Mouse (Mus musculus): Measurements from ENCODE around the gene Garem2.
A peak's percentile ranks its signal among the peaks of the same experiment; 100 is the strongest.

The Garem2 gene

DNA sequence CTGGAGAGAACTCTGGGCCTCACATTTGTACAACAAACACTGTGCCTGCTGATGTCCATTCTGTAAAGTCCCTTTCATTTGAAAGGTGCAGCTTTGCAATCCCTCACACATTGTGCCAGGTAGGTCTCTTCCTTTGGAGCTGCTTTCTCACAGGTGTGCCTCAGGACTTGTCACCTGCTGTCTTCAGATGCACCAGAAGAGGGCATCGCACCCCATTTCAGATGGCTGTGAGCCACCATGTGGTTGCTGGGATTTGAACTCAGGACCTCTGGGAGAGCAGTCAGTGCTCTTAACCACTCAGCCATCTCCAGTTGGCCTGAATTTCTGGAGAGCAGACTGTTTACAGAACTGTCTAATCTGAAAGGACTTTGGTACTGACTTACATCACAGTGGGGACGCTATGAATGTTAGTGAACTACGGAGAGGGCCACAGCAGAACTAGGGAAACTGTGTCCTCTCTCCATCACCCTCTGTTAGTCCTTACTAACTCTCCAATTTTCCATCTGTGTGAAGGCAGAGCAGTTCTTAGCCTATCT lies 7.6 kb downstream of the Garem2 start:
- DNase-seq, result no peak

DNA sequence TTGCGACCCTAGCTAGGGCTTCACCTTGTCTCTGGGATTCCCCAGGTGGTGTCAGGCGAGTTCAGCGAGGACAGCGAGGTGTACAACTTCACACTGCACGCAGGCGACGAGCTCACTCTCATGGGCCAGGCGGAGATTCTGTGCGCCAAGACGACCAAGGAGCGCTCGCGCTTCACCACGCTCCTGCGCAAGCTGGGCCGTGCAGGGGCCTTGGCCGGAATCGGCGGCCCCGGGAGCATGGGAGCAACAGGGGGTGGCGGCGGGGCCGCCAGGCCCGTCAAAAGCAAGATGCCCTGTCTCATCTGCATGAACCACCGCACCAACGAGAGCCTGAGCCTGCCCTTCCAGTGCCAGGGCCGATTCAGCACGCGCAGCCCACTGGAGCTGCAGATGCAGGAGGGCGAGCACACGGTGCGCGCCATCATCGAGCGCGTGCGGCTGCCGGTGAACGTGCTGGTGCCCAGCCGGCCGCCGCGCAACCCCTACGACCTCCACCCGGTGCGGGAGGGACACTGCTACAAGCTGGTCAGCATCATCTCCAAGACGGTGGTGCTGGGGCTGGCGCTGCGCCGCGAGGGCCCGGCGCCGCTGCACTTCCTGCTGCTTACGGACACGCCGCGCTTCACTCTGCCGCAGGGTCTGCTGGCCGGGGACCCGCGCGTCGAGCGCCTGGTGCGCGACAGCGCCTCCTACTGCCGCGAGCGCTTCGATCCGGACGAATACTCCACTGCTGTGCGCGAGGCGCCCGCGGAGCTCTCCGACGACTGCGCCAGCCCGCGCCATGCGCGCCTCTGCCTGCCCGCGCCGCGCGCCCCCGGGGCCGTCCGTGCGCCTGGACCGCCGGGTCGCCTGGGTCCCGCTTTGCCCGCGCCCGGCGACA lies 9.2 kb downstream of the Garem2 start:
- peak; percentile 83 for DNase-seq

DNA sequence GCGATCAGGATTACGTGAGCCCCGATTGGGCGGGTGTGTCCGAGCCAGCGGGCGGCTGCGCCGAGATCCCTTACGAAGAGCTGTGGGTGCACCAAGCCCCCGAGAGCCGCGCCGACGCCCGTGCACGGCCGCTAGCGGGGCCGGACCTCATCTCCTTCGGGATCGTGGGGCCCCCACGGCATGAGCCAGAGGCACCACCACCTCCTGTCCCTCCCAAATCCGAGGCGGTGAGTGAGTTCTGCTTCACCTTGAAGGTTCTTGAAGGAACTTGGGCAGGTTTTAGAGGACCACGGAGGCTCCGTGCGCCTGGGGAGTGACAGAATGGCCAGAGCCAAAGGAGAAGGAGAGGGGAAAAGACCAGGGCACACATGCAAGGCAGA lies 9.8 kb downstream of the Garem2 start:
- DNase-seq, result no peak

DNA sequence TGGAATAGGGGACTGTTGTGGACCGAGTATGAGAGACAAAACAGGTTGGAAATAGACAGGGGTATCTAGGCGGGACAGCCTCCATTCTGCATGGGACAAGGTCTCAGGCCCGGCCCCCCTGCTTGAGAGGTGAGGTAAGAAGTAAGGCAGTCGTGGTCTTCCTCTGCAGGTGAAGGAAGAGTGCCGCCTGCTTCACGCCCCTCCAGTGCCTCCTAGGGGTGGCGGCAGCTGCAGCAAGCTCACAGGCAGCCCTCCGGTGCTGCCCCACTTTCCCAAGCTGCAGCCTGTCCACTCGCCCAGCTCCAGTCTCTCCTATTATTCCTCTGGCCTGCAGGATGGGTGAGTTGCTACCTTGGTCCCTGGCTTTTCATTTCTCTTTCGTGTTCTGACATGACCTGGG lies 10.8 kb downstream of the Garem2 start:
- DNase-seq, result peak in 1 of 2 experiments; percentile 32

DNA sequence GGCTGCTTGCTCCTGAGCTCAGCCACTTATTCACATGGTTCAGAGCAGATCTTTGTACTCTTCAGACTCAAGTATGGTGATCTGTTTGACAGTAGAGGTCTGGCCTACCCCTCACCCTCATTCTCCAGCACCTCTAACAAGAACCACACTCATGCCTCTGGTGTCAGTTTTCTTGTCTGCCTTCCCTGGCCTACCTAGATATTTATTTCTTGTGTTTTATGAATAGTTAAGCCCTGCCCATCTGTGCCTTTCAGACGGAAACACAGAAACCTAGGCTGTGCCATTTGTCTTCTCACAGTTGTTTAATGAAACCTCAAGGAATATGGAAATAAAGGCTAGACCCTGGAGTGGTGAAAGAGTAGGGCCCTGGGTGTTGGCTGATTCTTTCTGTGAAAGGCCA lies 13.1 kb downstream of the Garem2 start:
- no peak for DNase-seq

DNA sequence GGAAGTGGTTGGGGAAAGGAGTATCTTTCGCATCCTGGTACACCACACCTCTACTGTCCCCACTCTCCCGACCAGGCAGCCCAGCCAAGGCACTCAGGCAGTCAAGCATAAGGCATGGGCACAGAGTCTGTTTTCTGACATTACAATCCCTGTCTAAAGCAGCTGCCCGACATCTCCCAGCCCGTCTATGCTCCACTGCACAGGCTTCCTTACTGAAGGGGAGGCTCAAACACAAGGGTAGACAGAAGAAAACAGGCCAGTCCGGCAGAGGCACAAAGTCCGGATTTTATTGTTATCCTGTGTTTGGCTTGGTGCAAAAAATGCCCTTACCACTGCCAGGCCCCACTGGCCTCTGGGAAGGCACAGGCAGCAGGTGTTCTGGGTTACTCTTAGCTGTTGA lies 14.2 kb downstream of the Garem2 start:
- no peak for DNase-seq

DNA sequence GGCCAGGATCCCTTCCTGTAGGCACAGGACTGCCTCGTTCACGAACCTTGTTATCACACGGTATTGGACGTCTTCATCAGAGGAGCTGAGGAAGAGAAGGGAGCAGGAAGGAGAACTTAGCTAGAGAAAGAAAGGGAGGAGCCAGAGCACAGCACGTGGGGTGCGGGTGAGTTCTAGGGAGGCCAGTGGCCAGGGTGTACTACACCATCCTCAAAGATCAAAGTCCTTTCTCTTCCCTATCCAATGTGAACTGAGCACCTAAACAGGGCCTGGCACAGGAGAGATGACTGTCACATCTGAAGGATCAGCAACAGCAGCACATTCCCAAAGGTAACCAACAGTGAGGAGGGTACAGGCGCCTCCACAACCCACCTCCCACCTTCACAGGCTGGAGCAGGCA lies 15.1 kb downstream of the Garem2 start:
- DNase-seq, result no peak

DNA sequence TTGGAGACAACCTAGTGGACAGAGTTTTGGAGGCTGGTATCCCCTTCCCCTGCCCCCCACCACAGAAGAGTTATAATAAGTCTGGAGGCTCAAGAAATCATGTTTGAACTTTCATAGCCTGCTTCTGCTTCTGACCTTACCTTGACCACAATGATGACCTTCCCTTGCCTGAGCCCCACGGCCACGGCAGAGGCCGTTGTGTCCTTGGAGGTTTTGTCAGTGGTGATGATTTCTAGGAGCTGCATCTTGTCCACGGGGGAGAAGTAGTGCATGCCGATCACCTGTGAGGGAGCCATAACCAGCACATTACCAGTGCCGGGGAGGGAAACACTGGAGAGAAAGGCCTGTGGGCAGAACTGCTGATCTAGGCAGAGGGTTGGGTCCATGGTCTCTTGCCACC lies 17.5 kb downstream of the Garem2 start:
- DNase-seq, result no peak

DNA sequence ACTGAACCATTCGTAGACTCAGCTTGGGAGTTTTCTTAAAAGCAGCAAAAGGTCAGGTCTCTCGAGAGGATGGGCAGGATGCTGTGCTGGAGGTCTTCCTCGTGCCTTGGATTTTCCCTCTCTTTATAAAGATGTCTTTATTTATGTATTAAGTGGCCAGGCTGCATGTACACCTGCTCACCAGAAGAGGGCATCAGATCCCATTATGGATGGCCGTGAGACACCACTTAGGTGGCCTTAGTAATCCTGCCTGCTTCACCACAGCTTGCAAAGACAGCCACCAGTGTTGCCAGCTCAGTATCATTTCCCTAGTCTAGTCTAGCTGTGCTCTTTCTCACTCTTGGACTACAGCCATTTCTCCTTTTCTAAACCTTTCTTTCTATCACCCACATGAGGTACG lies 20.6 kb downstream of the Garem2 start:
- DNase-seq, result peak in 1 of 2 experiments; percentile 40

DNA sequence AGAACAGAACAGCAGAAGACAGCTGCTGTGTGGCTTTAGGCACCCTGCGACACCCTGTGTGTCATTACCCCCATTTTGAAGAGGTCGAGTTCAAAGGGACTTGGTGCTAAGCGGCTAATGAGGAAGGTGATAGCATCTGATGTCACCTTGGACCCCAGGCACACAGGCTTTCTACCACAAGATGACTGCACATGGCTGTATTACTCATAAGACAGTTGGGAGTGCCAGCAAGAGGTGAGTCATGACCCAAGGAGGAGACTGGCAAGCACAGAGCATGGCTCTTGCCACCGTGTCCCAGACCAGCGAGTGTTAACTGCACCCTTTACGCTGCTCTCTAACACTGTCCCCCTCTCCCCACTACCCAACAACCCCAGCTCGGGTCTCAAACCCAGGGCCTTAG lies 21.8 kb downstream of the Garem2 start:
- no peak for DNase-seq

DNA sequence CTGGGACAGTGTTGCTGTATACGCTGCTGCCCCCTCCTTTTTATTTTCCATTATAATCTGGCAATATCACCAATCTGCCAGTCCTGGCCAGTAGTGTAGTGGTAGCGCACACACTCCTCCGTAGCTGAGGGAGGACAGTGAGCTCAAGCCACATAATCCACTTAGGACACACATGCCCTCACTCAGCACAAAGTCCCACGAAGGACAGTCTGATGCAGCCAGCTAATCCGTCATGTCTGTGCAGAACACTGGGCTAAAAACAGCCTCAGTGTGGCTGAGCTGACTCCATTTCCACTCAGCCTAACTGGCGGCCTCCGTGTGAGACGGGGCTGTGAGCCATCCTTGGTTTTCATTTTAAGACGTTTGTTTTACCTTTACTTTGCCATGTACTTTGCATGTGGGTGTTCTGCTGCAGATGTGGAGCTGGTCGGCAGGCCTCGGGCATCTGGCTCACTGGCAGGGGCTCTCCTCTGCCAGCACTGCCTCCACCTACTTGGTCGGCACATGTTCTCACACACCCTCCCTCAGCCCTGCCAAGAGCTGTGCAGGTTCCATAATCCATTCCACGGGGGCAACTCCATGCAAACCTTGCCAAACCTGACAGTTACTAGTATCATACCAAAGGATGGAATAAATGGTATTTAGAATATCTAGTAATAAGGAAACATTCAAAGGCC lies 23.1 kb downstream of the Garem2 start:
- no peak for DNase-seq

DNA sequence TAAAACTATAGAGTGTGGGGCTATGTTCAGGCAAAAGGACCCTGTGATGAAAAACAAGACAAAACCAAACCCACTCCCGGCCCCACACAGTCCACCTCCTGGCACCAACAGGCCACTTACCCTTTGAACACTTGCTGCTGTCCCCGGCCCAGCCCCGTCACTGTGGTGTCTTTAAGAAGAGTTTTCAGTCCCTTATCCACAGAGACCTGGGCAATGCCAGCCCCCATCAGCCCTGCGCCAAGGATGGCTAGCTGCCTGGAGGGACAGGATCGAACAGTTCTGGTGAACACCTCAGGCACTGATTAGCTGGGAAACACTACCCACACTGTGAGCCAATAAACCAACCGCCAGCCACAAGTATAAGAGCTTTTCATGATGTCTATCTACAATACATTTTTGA lies 23.7 kb downstream of the Garem2 start:
- no peak for DNase-seq

DNA sequence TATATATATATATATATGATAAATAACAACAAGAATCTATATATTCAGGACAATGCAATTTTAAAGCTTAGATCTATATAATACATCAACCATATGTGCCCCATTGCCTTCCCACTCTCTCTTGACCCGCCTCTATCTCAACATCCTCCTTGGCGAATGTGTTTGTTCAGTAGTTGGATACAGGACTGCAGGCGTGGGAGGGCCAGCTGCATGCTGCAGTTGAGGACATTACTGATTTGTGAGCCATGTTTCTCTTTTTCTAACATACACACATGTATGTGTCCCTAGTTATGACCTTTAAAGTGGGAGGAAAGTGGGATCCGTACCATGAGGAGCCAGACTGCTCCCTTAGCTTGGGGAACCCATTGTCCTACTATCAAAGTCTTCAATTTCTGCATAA lies 26.3 kb downstream of the Garem2 start:
- no peak for DNase-seq

DNA sequence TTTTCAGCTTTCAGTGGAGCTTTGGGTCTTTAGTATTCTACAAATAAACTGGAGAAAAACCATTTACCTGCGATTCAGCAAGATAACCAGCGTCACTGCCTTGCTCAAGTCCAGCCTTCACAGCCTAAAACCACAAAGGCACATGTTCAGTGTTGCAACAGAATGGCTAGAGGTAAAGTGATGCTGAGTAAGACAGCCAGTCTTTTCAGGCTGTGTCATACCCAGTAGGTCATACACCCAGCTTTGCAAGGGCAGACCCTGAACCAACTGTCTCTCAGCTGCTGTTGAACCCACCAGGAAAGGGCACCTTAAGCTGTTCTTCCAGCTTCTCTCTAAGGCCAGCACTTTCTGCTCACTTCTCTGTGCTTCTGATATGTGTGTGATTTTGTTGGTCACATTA lies 27.2 kb downstream of the Garem2 start:
- no peak for DNase-seq

DNA sequence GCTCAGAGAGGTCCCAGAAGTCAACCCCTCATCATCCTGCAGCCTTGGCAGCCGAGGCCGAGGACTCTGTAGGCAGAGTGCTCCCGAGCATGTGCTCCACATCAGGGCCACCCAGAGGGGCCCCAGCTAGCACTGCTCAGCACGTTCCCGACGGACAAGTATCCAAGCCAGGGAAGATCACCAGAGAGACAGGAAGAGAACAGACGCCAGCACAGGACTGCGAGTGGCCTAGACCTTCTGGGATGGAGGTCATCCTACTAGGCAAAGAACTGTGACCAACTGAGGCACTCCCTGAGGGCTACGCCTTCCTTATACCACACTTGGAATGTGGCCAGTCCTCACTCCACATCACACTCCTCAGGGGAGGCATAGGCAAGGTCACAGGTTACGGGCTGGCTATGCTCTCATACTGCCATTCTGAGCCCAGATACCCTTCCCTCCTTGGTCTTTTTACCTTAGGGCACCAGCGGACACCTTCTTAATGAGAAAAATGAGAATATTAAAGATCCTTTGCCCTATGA lies 30.8 kb downstream of the Garem2 start:
- DNase-seq, result no peak

DNA sequence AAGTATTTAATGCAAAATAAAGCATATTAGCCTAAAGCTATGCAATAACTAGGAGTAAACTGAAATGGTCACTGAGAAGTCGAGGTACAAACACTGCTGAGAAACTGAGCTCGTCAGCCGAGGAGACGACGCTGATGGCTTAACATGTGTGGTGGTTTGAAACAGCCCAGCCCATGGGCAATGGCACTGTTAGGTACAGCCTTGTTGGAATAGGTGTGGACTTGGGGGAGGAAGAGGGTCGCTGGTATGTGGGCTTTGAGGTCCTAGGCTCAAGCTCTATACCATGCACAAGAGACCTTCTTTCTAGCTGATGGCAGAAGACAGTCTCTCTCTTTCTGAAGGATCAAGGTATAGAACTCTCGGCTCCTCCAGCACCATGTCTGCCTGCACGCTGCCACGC lies 32.3 kb downstream of the Garem2 start:
- DNase-seq, result no peak

DNA sequence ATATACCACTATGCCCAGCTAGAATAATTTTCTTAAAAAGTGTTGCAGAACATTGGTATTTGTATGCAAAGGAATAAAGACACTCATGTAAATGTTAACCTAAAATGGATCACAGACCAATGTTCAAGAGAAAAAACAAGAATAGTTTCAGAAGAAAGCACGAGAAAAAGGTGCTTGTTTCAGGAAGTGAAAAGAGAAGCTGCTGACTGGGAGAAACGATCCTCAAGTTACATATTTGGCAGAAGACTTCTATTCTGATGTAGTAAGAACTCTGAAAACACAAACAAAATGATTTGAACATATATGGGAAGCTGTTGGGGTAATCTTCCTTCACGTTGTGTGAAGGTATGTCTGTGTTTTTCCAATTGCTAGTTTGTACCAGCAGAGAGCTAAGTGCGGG lies 33.2 kb downstream of the Garem2 start:
- DNase-seq, result no peak

DNA sequence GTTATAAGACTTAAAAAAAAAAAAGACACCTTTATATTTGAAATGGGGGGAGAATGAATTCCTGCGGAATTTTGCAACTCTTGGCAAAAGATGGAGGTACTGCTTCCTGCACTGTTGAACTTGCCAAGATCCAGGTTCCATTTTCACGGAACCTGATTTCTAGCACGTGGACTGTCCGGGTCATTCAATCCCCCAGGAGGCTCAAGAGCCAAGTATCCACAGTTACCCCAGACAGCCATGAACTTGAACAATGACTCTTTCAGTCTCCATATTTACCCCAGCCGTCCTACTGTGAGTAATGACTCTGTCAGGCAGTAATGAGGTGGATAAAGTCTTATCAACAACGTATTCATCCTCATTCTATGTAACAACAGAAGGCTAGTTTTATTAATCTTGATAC lies 41.6 kb downstream of the Garem2 start:
- no peak for DNase-seq

DNA sequence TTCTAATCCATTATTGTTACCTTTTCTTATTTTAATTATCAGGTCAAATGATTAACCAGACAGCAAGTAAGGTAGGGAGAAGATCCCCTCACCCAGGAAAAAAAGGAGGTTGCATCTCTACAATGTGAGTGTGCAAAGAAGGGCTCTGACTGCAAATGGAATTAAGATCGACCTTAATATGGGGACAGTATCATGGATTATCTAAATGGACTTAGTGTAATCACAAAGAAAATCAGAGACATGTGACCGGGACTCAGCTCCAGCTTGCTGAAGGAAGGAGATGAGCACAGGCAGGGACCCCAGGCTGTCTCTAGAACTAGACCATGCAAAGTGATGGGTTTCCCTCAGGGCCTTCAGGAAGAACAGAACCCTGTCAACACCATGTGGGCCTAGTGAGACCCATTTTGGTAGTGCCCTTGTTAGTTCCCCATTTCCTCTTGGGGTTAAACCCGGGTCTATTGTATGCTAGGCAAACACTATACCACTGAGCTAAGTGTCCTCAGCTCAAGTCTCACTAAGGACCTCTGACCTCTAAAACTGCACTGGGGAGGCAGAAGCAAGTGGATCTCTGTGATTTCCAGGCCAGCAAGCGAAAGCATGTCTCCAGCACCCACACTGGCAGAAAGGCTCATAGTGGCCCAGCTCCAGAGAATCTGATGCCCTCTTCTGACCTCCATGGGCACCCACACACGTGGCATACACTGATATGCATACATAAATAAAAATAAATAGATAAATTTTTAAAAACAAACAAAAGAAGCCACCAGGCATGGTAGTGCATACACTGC lies 43.4 kb downstream of the Garem2 start:
- DNase-seq, result no peak

DNA sequence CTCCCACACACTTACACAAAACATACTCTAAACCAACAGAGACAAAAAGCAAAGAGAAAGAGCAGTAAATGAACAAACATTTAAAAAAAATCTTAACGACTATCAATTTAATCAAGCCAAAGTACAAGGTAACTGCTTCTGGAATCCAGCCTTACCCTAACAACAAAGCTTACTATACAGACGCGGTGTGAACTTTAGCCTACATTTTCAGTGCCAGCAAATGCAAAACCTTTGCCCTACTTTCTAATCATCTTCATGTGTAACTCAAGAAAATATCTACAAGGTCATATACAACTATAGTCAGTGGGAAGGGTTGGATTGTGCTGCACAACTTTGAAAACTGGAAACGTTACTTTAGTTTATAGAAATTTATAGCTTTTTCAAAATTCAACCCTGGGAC lies 47.0 kb downstream of the Garem2 start:
- DNase-seq, result no peak

DNA sequence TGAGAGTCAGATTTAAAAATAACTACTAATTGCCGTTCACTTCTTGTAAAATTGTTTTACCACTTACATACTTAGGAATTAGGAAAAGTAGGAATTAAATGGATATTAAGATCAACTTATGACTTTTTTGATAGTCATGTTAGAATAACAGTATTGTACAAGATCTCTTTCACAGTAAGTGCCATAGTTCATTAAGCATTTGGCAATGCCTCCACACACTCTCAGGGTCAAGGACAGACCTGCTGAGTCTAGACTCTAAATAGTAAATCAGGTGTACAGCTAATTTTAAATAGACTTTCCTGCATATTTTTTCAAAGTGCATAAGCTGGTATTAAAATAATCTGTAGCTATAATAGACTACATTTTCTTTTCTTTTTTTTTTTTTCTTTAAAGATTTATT lies 47.5 kb downstream of the Garem2 start:
- no peak for DNase-seq

DNA sequence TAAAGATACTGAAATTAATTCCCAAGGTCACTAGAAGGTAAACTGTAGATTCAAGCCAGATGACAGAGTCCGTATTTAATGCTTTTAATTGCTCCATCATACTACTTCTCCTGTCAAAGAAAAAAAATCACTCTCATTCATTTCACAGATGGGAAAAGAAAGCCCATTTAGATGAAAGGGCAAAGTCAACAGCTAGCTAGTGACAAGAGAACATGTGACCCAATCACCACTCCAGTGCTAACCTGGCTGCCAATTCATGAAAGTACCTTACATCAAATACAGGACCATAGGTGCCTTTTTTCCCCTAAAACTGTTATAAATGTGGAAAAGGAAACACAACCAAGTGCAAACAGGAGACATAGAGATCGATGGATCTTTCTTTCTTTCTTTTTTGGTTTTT lies 48.3 kb downstream of the Garem2 start:
- DNase-seq, result no peak

DNA sequence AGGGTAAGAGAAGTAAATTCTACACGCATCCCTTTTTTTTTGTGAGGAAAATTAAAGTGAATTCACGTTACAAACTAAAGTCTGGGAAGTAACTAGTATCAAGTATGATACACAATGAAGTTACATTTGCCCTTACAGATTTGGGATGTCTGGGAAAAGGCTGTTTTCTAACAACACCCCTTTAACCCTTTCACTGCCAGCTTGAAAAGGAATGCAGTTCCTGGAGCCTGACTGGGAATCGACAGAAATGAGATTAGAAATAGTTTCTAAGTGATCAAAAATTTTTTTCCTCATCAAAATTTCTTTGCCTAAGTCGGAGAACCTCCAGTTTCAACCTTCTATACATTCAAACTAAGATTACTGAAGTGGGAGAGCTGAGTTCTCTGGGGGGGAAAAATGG lies 49.1 kb downstream of the Garem2 start:
- peak; percentile 20 to 30 for DNase-seq

Data from cerebellum, postnatal 14 days (tissue).